Mouse (Mus musculus): ENCODE measurements around the gene Gpr139. TPM values are rescaled to one million over a fixed set of nuclear protein-coding genes. Genes with fewer than 3 reads are reported as not detected.

The Gpr139 gene
- polyA plus RNA-seq, 1 experiment from 2014 or later = 12.0 TPM

- WGBS = 73% methylated on average over 8 of the region's 8 CpGs
- no peak overlapping the region for H3K4me3 ChIP-seq (ENCODE audit: low read length)
- no peak overlapping the region for H3K4me2 ChIP-seq (ENCODE audit: low read length)
- ATAC-seq = no peak
- no peak overlapping the region for H3K9ac ChIP-seq (ENCODE audit: low read depth, low read length)
- H3K27ac ChIP-seq (ENCODE audit: low read depth, low read length) = no peak overlapping the region
- no peaks in the 10 kb centered on the region for H3K36me3 ChIP-seq (ENCODE audit: control insufficient read depth, insufficient read depth, low read length)
- no peaks in the 10 kb centered on the region for H3K9me3 ChIP-seq (ENCODE audit: control insufficient read depth, low read length)
- H3K27me3 ChIP-seq (replicated peaks; ENCODE audit: control insufficient read depth, insufficient read depth, low read length) = no peaks in the 10 kb centered on the region
- no peaks in the 10 kb centered on the region for H3K4me1 ChIP-seq (ENCODE audit: control insufficient read depth, insufficient read depth, low read depth, low read length)
Observed at GRCm38 (mm10) chr7:119111771-119112170, 72.6 kb downstream of the Gpr139 start.

- Histone ChIP-seq H3K4me1 (ENCODE audit: control insufficient read depth, insufficient read depth, low read depth, low read length) (no peaks in the 10 kb centered on the region), H3K4me3 (ENCODE audit: low read length) (no peak overlapping the region), H3K9me3 (ENCODE audit: control insufficient read depth, low read length) (no peaks in the 10 kb centered on the region), H3K9ac (ENCODE audit: low read depth, low read length) (no peak overlapping the region), H3K27ac (ENCODE audit: low read depth, low read length) (no peak overlapping the region), H3K4me2 (ENCODE audit: low read length) (no peak overlapping the region), H3K27me3 (replicated peaks; ENCODE audit: control insufficient read depth, insufficient read depth, low read length) (no peaks in the 10 kb centered on the region), H3K36me3 (ENCODE audit: control insufficient read depth, insufficient read depth, low read length) (no peaks in the 10 kb centered on the region)
- no peak for ATAC-seq
- 89% methylated on average over 4 of the region's 4 CpGs for WGBS
Observed at GRCm38 (mm10) chr7:119105878-119106277, 78.5 kb downstream of the Gpr139 start.

GRCm38 (mm10) chr7:119096583-119096982 is 87.8 kb downstream of the Gpr139 start:
- Histone ChIP-seq H3K27me3 (replicated peaks; ENCODE audit: control insufficient read depth, insufficient read depth, low read length) (no peaks in the 10 kb centered on the region), H3K4me2 (ENCODE audit: low read length) (no peak overlapping the region), H3K36me3 (ENCODE audit: control insufficient read depth, insufficient read depth, low read length) (no peaks in the 10 kb centered on the region), H3K9ac (ENCODE audit: low read depth, low read length) (no peak overlapping the region), H3K27ac (ENCODE audit: low read depth, low read length) (no peak overlapping the region), H3K4me1 (ENCODE audit: control insufficient read depth, insufficient read depth, low read depth, low read length) (no peaks in the 10 kb centered on the region), H3K9me3 (ENCODE audit: control insufficient read depth, low read length) (no peaks in the 10 kb centered on the region), H3K4me3 (ENCODE audit: low read length) (no peak overlapping the region)
- 49% methylated on average over 3 of the region's 3 CpGs for WGBS
- ATAC-seq = peak; percentile 54; the same call in 1 of the 2 replicates

Other genes starting within 250 kb of the Gpr139 start
- gene Gprc5b, start 189.4 kb downstream of the Gpr139 start, polyA plus RNA-seq (2015; fragmentation: Nextera tagmentation; extraction: Ambion mirVana) = 7.3 and 8.4 TPM in 2 replicates

Measured in hindbrain, embryonic 16.5 days (tissue).